Mouse (Mus musculus): Measurements from ENCODE around the gene Fam57b. TPM values are rescaled to one million over a fixed set of nuclear protein-coding genes. Genes with fewer than 3 reads are reported as not detected.
"Not testable (repeated sequence)": the region's sequence is repeated elsewhere in the genome, so short reads cannot be mapped to it uniquely, and the experiment has no call there.

Fam57b gene
- total RNA-seq, 2 experiments from 2014 or later: 135 to 141 TPM

GRCm38 (mm10) chr7:126775185-126775977 is 22.1 kb upstream of the Fam57b start:
- intact Hi-C loops (cut with DNase I): loop anchor here (5.0 kb wide), 1 partner anchor 73 kb away; no protein-coding TSS in a partner anchor
- no peak for DNase-seq (ENCODE audit: extremely low spot score in 1 of 2, low spot score in 2 of 2)

- intact Hi-C loops (cut with DNase I): loop anchor here (5.0 kb wide), 1 partner anchor 74 kb away; no protein-coding TSS in a partner anchor
- DNase-seq (ENCODE audit: extremely low spot score in 1 of 2, low spot score in 2 of 2): no peak
Observed at GRCm38 (mm10) chr7:126775978-126776234, 21.6 kb upstream of the Fam57b start.

GRCm38 (mm10) chr7:126776598-126777057 is 20.8 kb upstream of the Fam57b start, which contains the start of gene Ypel3:
Gene Ypel3 (plus strand): TSS chr7:126776955.
- peak; percentile 91 to 98 for DNase-seq (ENCODE audit: extremely low spot score in 1 of 2, low spot score in 2 of 2)
- intact Hi-C loops (cut with DNase I): loop anchor here (5.0 kb wide), 1 partner anchor 74 kb away; no protein-coding TSS in a partner anchor

GRCm38 (mm10) chr7:126777476-126777875 is 20.0 kb upstream of the Fam57b start:
- intact Hi-C loops (cut with DNase I): loop anchor here (5.0 kb wide), 1 partner anchor 75 kb away; no protein-coding TSS in a partner anchor
- DNase-seq (ENCODE audit: extremely low spot score in 1 of 2, low spot score in 2 of 2): no peak

GRCm38 (mm10) chr7:126778147-126778546 is 19.3 kb upstream of the Fam57b start:
- intact Hi-C loops (cut with DNase I): loop anchor here (5.0 kb wide), 1 partner anchor 76 kb away; no protein-coding TSS in a partner anchor
- no peak for DNase-seq (ENCODE audit: extremely low spot score in 1 of 2, low spot score in 2 of 2)

- DNase-seq (ENCODE audit: extremely low spot score in 1 of 2, low spot score in 2 of 2): not testable (repeated sequence)
- intact Hi-C loops (cut with DNase I): loop anchor here (5.0 kb wide), 1 partner anchor 77 kb away; no protein-coding TSS in a partner anchor
Observed at GRCm38 (mm10) chr7:126779101-126779500, 18.4 kb upstream of the Fam57b start.

- DNase-seq (ENCODE audit: extremely low spot score in 1 of 2, low spot score in 2 of 2): peak; percentile 87 to 94
- intact Hi-C loops (cut with DNase I): loop anchor here (5.0 kb wide), 1 partner anchor 78 kb away; no protein-coding TSS in a partner anchor
Observed at GRCm38 (mm10) chr7:126779983-126780970, 17.2 kb upstream of the Fam57b start.

- peak in 1 of 2 experiments; percentile 79 for DNase-seq (ENCODE audit: extremely low spot score in 1 of 2, low spot score in 2 of 2)
- intact Hi-C loops (cut with DNase I): no loop called here
Observed at GRCm38 (mm10) chr7:126780971-126781635, 16.4 kb upstream of the Fam57b start, which contains the start of gene Tbx6. Gene Tbx6 (plus strand): TSS chr7:126781483.

- intact Hi-C loops (cut with DNase I): no loop called here
- DNase-seq (ENCODE audit: extremely low spot score in 1 of 2, low spot score in 2 of 2): no peak
Observed at GRCm38 (mm10) chr7:126781661-126782370, 15.7 kb upstream of the Fam57b start.

- DNase-seq (ENCODE audit: extremely low spot score in 1 of 2, low spot score in 2 of 2): no peak
- intact Hi-C loops (cut with DNase I): no loop called here
Observed at GRCm38 (mm10) chr7:126782693-126783092, 14.8 kb upstream of the Fam57b start.

GRCm38 (mm10) chr7:126784469-126784868 is 13.0 kb upstream of the Fam57b start:
- intact Hi-C loops (cut with DNase I): no loop called here
- no peak for DNase-seq (ENCODE audit: extremely low spot score in 1 of 2, low spot score in 2 of 2)

- intact Hi-C loops (cut with DNase I): no loop called here
Observed at GRCm38 (mm10) chr7:126785056-126785455, 12.4 kb upstream of the Fam57b start.

GRCm38 (mm10) chr7:126786142-126786541 is 11.3 kb upstream of the Fam57b start:
- intact Hi-C loops (cut with DNase I): no loop called here
- no peak for DNase-seq (ENCODE audit: extremely low spot score in 1 of 2, low spot score in 2 of 2)

More at GRCm38 (mm10) chr7:126785056-126785455, 12.4 kb upstream of the Fam57b start:
- DNase-seq (ENCODE audit: extremely low spot score in 1 of 2, low spot score in 2 of 2): no peak

- intact Hi-C loops (cut with DNase I): no loop called here
- DNase-seq (ENCODE audit: extremely low spot score in 1 of 2, low spot score in 2 of 2): no peak
Observed at GRCm38 (mm10) chr7:126789141-126789540, 8.3 kb upstream of the Fam57b start.

- intact Hi-C loops (cut with DNase I): no loop called here
Observed at GRCm38 (mm10) chr7:126791851-126792720, 5.4 kb upstream of the Fam57b start, which contains the start of gene Ppp4c. Gene Ppp4c (minus strand): TSS chr7:126792496.

GRCm38 (mm10) chr7:126792721-126793443 is 4.6 kb upstream of the Fam57b start:
- intact Hi-C loops (cut with DNase I): no loop called here
- no peak for DNase-seq (ENCODE audit: extremely low spot score in 1 of 2, low spot score in 2 of 2)

More at GRCm38 (mm10) chr7:126791851-126792720, 5.4 kb upstream of the Fam57b start, which contains the start of gene Ppp4c:
- peak; percentile 95 to 99 for DNase-seq (ENCODE audit: extremely low spot score in 1 of 2, low spot score in 2 of 2)

Measured in left cerebral cortex, postnatal 10 days (tissue).